Mouse (Mus musculus): ENCODE results near the gene Scamp2. TPM values are rescaled to one million over a fixed set of nuclear protein-coding genes. Genes with fewer than 3 reads are reported as not detected.

Scamp2 gene
- polyA plus RNA-seq, 1 experiment from 2014 or later = 53.5 TPM

DNA sequence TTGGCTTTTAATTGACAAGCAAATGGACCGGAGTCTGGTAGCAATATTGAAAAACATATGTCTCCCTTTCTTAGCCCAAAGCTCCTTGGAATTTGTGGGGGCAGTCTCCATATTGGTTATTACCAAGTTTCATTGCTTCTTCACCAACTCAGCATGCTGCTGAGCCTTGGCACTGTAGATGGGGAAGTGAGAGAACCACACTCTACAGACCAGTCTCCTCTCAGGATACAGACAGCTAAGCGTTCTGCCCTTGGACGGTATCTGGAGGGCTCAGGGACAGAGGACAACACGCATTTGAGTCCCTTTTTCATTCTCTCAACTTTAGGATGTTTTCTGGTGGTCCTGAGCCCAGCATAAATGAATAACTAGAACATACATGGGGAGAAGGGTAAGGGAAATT is 2.1 kb upstream of the Scamp2 start:
- Histone ChIP-seq H3K4me3 (no peak overlapping the region), H3K9me3 (no peaks in the 10 kb centered on the region), H3K36me3 (no peaks in the 10 kb centered on the region), H3K27ac (no peak overlapping the region), H3K27me3 (ENCODE audit: insufficient read depth, poor library complexity, severe bottlenecking) (no peaks in the 10 kb centered on the region), H3K4me1 (peaks cover 27% of the 10 kb centered on the region)
- WGBS = 84% methylated on average over 4 of the region's 4 CpGs
- DNase-seq (ENCODE audit: low spot score) = no peak

DNA sequence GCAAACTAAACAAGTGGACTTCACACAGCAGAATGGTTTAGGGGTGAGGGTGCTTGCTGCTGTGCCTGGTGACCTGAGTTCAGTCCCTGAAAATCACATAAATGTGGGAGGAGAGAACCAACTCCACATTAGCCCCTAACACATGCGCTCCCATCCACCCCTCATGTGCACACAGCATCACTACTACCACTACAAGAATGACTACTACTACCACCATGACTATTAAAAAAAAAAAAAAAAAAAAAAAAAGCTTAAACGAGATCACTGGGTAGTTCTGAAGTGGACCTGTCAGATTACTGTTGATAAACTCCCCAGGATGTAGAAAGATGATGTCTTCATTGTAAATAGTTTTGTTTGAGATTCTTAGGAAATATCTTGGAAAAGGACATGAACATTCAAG is 1.2 kb upstream of the Scamp2 start:
- no peak overlapping the region for H3K4me3 ChIP-seq
- H3K27me3 ChIP-seq (ENCODE audit: insufficient read depth, poor library complexity, severe bottlenecking) = no peaks in the 10 kb centered on the region
- no peak overlapping the region for H3K27ac ChIP-seq
- H3K9me3 ChIP-seq = no peaks in the 10 kb centered on the region
- H3K4me1 ChIP-seq = peaks cover 20% of the 10 kb centered on the region
- WGBS = 59% methylated on average over 2 of the region's 2 CpGs
- no peaks in the 10 kb centered on the region for H3K36me3 ChIP-seq
- no peak for DNase-seq (ENCODE audit: low spot score)

- H3K27ac ChIP-seq = peak overlapping the region; percentile 87
- peak overlapping the region; percentile 66 for H3K4me3 ChIP-seq
- H3K9me3 ChIP-seq = no peaks in the 10 kb centered on the region
- peaks cover 22% of the 10 kb centered on the region for H3K4me1 ChIP-seq
- no peaks in the 10 kb centered on the region for H3K36me3 ChIP-seq
- 30% methylated on average over 7 of the region's 7 CpGs for WGBS
- no peak for DNase-seq (ENCODE audit: low spot score)
- H3K27me3 ChIP-seq (ENCODE audit: insufficient read depth, poor library complexity, severe bottlenecking) = no peaks in the 10 kb centered on the region
Observed at GRCm38 (mm10) chr9:57560263-57560662, 480 bp upstream of the Scamp2 start.

DNA sequence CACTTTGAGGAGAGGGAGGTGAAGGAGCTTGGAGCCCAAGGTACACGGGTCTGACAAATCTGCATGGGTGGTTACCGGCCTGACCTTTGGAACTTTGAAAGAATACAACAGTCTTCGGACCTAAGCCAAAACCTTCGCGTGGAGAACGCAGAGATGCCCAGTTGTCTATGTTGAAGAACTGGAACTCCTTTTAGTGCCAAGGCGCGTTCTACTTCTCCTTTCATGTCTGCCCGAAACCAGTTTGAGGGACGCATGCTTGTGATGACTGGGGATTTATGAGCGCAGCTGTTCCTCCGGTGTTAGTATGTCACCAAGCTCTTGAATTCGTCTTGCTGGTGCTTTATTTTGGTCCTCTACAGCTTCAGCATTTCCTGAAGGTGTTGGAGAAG is 962 bp downstream of the Scamp2 start:
- Histone ChIP-seq H3K4me3 (peak overlapping the region; percentile 66), H3K9me3 (no peaks in the 10 kb centered on the region), H3K27me3 (ENCODE audit: insufficient read depth, poor library complexity, severe bottlenecking) (no peaks in the 10 kb centered on the region), H3K4me1 (peaks cover 31% of the 10 kb centered on the region), H3K27ac (no peak overlapping the region), H3K36me3 (no peaks in the 10 kb centered on the region)
- 80% methylated on average over 13 of the region's 13 CpGs for WGBS
- DNase-seq (ENCODE audit: low spot score) = no peak

GRCm38 (mm10) chr9:57562896-57563372 is 2.2 kb downstream of the Scamp2 start:
- Histone ChIP-seq H3K36me3 (peaks cover under 1% of the 10 kb centered on the region), H3K27ac (no peak overlapping the region), H3K4me1 (peaks cover 31% of the 10 kb centered on the region), H3K9me3 (no peaks in the 10 kb centered on the region), H3K4me3 (no peak overlapping the region), H3K27me3 (ENCODE audit: insufficient read depth, poor library complexity, severe bottlenecking) (no peaks in the 10 kb centered on the region)
- 53% methylated on average over 4 of the region's 4 CpGs for WGBS
- DNase-seq (ENCODE audit: low spot score) = no peak

DNA sequence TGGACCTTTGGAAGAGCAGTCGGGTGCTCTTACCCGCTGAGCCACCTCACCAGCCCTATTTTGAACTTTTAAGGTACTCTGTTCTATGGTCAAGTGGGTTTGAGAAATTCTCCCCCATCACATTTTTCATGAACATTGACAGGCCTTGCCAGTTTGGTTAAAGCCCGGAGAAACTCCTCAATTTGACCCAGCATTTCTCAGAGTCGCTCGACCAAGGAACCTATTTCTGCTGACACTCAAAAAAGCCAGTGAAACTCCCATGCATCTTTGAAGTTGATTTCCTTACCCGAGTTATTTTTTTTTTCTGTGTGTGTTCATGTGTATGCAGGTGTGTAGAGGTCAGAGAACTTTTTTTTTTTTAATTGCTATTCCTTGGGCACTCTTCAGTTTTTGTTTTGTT is 3.9 kb downstream of the Scamp2 start:
- no peak overlapping the region for H3K27ac ChIP-seq
- no peak for DNase-seq (ENCODE audit: low spot score)
- no peak overlapping the region for H3K4me3 ChIP-seq
- WGBS = 88% methylated on average over 6 of the region's 6 CpGs
- no peaks in the 10 kb centered on the region for H3K27me3 ChIP-seq (ENCODE audit: insufficient read depth, poor library complexity, severe bottlenecking)
- no peaks in the 10 kb centered on the region for H3K9me3 ChIP-seq
- peaks cover 31% of the 10 kb centered on the region for H3K4me1 ChIP-seq
- H3K36me3 ChIP-seq = peaks cover 17% of the 10 kb centered on the region

DNA sequence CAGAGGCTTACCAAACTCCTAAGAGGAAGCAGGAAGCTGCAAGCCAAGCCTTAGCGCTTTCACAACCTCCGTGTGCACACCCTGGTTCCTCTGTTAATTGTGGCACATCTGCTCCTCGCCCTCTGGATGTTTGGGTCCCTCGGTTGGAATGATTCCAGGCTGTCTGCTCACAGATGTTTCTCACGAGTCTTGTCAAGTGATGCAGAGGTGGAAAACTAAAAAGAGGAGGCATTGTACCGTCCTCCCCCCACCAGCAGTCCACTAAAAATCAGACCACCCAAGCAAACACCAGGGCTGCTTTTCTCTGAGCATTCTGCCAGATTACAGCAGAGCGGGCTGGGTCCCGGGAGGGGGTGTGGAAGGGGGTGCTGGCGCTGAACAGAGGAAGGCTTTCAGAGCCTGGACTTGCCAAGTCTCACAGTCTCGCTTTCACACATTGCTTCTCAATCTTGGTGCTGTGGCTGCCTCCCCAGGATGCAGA is 5.0 kb downstream of the Scamp2 start:
- 41% methylated on average over 10 of the region's 10 CpGs for WGBS
- peaks cover 31% of the 10 kb centered on the region for H3K4me1 ChIP-seq
- no peak for DNase-seq (ENCODE audit: low spot score)
- H3K36me3 ChIP-seq = peaks cover 23% of the 10 kb centered on the region
- H3K27ac ChIP-seq = peak overlapping the region; percentile 19; the same call in 1 of the 2 replicates
- H3K9me3 ChIP-seq = no peaks in the 10 kb centered on the region
- H3K4me3 ChIP-seq = no peak overlapping the region
- no peaks in the 10 kb centered on the region for H3K27me3 ChIP-seq (ENCODE audit: insufficient read depth, poor library complexity, severe bottlenecking)

DNA sequence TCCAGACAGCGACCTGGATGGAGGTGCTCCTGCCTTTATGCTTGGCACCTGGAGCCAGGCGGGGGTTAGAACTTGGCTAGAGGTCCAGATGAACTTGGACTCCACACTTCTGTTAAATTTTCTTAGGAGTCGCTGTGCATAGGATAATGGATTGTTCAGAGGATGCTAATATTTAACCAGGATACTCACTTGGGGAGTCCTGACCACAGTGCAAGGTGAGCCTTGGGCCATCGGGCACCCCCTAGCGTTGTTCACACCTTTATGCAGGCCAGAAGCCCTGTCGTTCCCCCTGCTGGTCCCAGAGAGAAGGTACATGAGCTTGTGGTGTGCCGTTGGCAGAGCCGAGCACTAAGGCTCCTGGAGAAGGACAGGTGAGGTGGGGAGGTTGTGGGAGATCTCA is 6.1 kb downstream of the Scamp2 start:
- no peak for DNase-seq (ENCODE audit: low spot score)
- H3K4me3 ChIP-seq = no peak overlapping the region
- H3K4me1 ChIP-seq = peaks cover 23% of the 10 kb centered on the region
- WGBS = 54% methylated on average over 8 of the region's 8 CpGs
- peaks cover 31% of the 10 kb centered on the region for H3K36me3 ChIP-seq
- no peaks in the 10 kb centered on the region for H3K27me3 ChIP-seq (ENCODE audit: insufficient read depth, poor library complexity, severe bottlenecking)
- no peaks in the 10 kb centered on the region for H3K9me3 ChIP-seq
- no peak overlapping the region for H3K27ac ChIP-seq

- no peak for DNase-seq (ENCODE audit: low spot score)
- H3K4me1 ChIP-seq = peaks cover 11% of the 10 kb centered on the region; the same call in 1 of the 2 replicates
- peaks cover 37% of the 10 kb centered on the region for H3K36me3 ChIP-seq
- 83% methylated on average over 6 of the region's 6 CpGs for WGBS
- no peaks in the 10 kb centered on the region for H3K27me3 ChIP-seq (ENCODE audit: insufficient read depth, poor library complexity, severe bottlenecking)
- no peak overlapping the region for H3K4me3 ChIP-seq
- no peak overlapping the region for H3K27ac ChIP-seq
- H3K9me3 ChIP-seq = no peaks in the 10 kb centered on the region
Observed at GRCm38 (mm10) chr9:57568500-57568899, 7.8 kb downstream of the Scamp2 start.

DNA sequence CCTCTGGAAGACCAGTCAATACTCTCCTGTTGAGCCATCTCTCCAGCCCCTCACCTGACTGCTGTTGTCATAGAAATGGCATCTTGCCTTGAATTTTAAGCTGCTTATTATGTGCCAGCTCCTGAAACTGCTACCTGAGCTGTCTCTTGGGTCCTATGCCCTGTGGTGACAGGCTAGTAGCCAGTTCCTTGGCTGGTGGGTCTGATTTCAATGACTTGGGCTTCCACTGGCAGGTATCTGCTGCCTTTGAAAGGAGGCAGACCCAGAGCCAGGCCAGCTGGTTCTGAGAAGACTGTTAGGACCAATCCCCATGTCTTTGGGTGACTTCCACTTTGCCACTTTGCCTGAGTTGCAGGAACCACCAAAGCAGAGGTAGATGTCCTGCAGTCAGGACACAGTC is 13.7 kb downstream of the Scamp2 start:
- Histone ChIP-seq H3K4me1 (0 out of 2 replicates have a peak, but pooled peaks cover 8% of the 10 kb centered on the region), H3K27me3 (ENCODE audit: insufficient read depth, poor library complexity, severe bottlenecking) (no peaks in the 10 kb centered on the region), H3K4me3 (no peak overlapping the region), H3K36me3 (peaks cover 54% of the 10 kb centered on the region), H3K27ac (no peak overlapping the region), H3K9me3 (no peaks in the 10 kb centered on the region)
- DNase-seq (ENCODE audit: low spot score) = no peak

DNA sequence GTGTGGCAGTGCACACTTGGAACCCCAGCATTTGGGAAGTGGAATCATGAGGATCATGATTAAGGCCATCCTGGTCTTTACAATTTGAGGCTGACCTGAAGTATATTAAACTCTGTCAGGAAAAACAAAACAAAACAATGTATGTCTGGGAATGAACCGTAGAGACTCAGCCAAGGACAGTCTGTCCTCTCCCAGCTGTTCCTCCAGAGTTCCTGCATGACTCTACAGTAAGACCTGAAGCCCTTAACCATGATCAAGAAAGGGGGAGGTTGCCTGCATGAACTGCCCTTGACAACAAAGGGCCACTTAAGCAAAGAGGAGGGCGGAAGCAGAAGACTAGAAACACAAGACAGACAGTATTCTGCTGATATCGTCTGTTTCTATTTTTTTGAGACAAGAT is 14.8 kb downstream of the Scamp2 start:
- 0 out of 2 replicates have a peak, but pooled peaks cover 8% of the 10 kb centered on the region for H3K4me1 ChIP-seq
- no peaks in the 10 kb centered on the region for H3K9me3 ChIP-seq
- no peak overlapping the region for H3K27ac ChIP-seq
- no peaks in the 10 kb centered on the region for H3K27me3 ChIP-seq (ENCODE audit: insufficient read depth, poor library complexity, severe bottlenecking)
- WGBS = 67% methylated on average over 3 of the region's 3 CpGs
- no peak for DNase-seq (ENCODE audit: low spot score)
- peaks cover 55% of the 10 kb centered on the region for H3K36me3 ChIP-seq
- no peak overlapping the region for H3K4me3 ChIP-seq

- no peaks in the 10 kb centered on the region for H3K27me3 ChIP-seq (ENCODE audit: insufficient read depth, poor library complexity, severe bottlenecking)
- peaks cover 60% of the 10 kb centered on the region for H3K36me3 ChIP-seq
- H3K27ac ChIP-seq = no peak overlapping the region
- 0 out of 2 replicates have a peak, but pooled peaks cover 8% of the 10 kb centered on the region for H3K4me1 ChIP-seq
- DNase-seq (ENCODE audit: low spot score) = no peak
- 70% methylated on average over 6 of the region's 6 CpGs for WGBS
- H3K4me3 ChIP-seq = no peak overlapping the region
- H3K9me3 ChIP-seq = no peaks in the 10 kb centered on the region
Observed at GRCm38 (mm10) chr9:57577144-57577849, 16.6 kb downstream of the Scamp2 start.

- 83% methylated on average over 3 of the region's 3 CpGs for whole genome bisulfite sequencing
- no peak overlapping the region for H3K27ac ChIP-seq
- no peaks in the 10 kb centered on the region for H3K27me3 ChIP-seq (ENCODE audit: insufficient read depth, poor library complexity, severe bottlenecking)
- no peak overlapping the region for H3K4me3 ChIP-seq
- peaks cover 73% of the 10 kb centered on the region for H3K36me3 ChIP-seq
- DNase-seq (ENCODE audit: low spot score) = no peak
- H3K4me1 ChIP-seq = peaks cover 25% of the 10 kb centered on the region
- H3K9me3 ChIP-seq = no peaks in the 10 kb centered on the region
Observed at GRCm38 (mm10) chr9:57584991-57585390, 24.2 kb downstream of the Scamp2 start.

Measured in heart, embryonic 10.5 days (tissue).